Mouse (Mus musculus): ENCODE measurements around the gene Cdx2. TPM values are rescaled to one million over a fixed set of nuclear protein-coding genes. Genes with fewer than 3 reads are reported as not detected.

Gene Cdx2
- polyA plus RNA-seq, 1 experiment, result 0.70 TPM

GRCm38 (mm10) chr5:147351931-147352330 lies 44.9 kb upstream of the Cdx2 start:
- no peaks in the 10 kb centered on the region for H3K9me3 ChIP-seq (replicated peaks; ENCODE audit: control insufficient read depth, insufficient read depth, low read length, poor library complexity, severe bottlenecking)
- no peaks in the 10 kb centered on the region for H3K36me3 ChIP-seq (ENCODE audit: control insufficient read depth, insufficient read depth, low read length, poor library complexity, severe bottlenecking)
- no peak overlapping the region for H3K4me3 ChIP-seq (ENCODE audit: low read depth, low read length)
- TF ChIP-seq POLR2A (IDR thresholded peaks at IDR 0.05; ENCODE audit: insufficient read depth, low read length) (no peak), CTCF (IDR thresholded peaks at IDR 0.05; ENCODE audit: low read depth, low read length) (no peak), EP300 (IDR thresholded peaks at IDR 0.05; ENCODE audit: insufficient read depth, low read depth, low read length) (no peak)
- H3K27me3 ChIP-seq (ENCODE audit: control insufficient read depth, insufficient read depth, low read length, poor library complexity, severe bottlenecking), result no peaks in the 10 kb centered on the region
- H3K27ac ChIP-seq (ENCODE audit: insufficient read depth, low read length), result no peak overlapping the region
- no peaks in the 10 kb centered on the region for H3K4me1 ChIP-seq (ENCODE audit: control insufficient read depth, insufficient read depth, low read length)
- H3K9ac ChIP-seq (ENCODE audit: low read depth, poor library complexity, severe bottlenecking), result no peak overlapping the region

- Histone ChIP-seq H3K9ac (ENCODE audit: low read depth, poor library complexity, severe bottlenecking) (no peak overlapping the region), H3K4me1 (ENCODE audit: control insufficient read depth, insufficient read depth, low read length) (no peaks in the 10 kb centered on the region), H3K27ac (ENCODE audit: insufficient read depth, low read length) (no peak overlapping the region), H3K9me3 (replicated peaks; ENCODE audit: control insufficient read depth, insufficient read depth, low read length, poor library complexity, severe bottlenecking) (no peaks in the 10 kb centered on the region), H3K27me3 (ENCODE audit: control insufficient read depth, insufficient read depth, low read length, poor library complexity, severe bottlenecking) (no peaks in the 10 kb centered on the region), H3K36me3 (ENCODE audit: control insufficient read depth, insufficient read depth, low read length, poor library complexity, severe bottlenecking) (no peaks in the 10 kb centered on the region), H3K4me3 (ENCODE audit: low read depth, low read length) (no peak overlapping the region)
- TF ChIP-seq POLR2A (IDR thresholded peaks at IDR 0.05; ENCODE audit: insufficient read depth, low read length) (no peak), CTCF (IDR thresholded peaks at IDR 0.05; ENCODE audit: low read depth, low read length) (peak; percentile 55), EP300 (IDR thresholded peaks at IDR 0.05; ENCODE audit: insufficient read depth, low read depth, low read length) (no peak)
These were observed 38.9 kb upstream of the Cdx2 start for GRCm38 (mm10) chr5:147345981-147346380.

GRCm38 (mm10) chr5:147343904-147344303 lies 36.8 kb upstream of the Cdx2 start:
- Histone ChIP-seq H3K9me3 (replicated peaks; ENCODE audit: control insufficient read depth, insufficient read depth, low read length, poor library complexity, severe bottlenecking) (no peaks in the 10 kb centered on the region), H3K36me3 (ENCODE audit: control insufficient read depth, insufficient read depth, low read length, poor library complexity, severe bottlenecking) (no peaks in the 10 kb centered on the region), H3K27ac (ENCODE audit: insufficient read depth, low read length) (no peak overlapping the region), H3K4me3 (ENCODE audit: low read depth, low read length) (no peak overlapping the region), H3K9ac (ENCODE audit: low read depth, poor library complexity, severe bottlenecking) (no peak overlapping the region), H3K4me1 (ENCODE audit: control insufficient read depth, insufficient read depth, low read length) (no peaks in the 10 kb centered on the region), H3K27me3 (ENCODE audit: control insufficient read depth, insufficient read depth, low read length, poor library complexity, severe bottlenecking) (no peaks in the 10 kb centered on the region)
- TF ChIP-seq POLR2A (IDR thresholded peaks at IDR 0.05; ENCODE audit: insufficient read depth, low read length) (no peak), EP300 (IDR thresholded peaks at IDR 0.05; ENCODE audit: insufficient read depth, low read depth, low read length) (no peak), CTCF (IDR thresholded peaks at IDR 0.05; ENCODE audit: low read depth, low read length) (no peak)

GRCm38 (mm10) chr5:147342901-147343300 lies 35.8 kb upstream of the Cdx2 start:
- Histone ChIP-seq H3K9ac (ENCODE audit: low read depth, poor library complexity, severe bottlenecking) (no peak overlapping the region), H3K4me1 (ENCODE audit: control insufficient read depth, insufficient read depth, low read length) (peaks cover 4% of the 10 kb centered on the region), H3K36me3 (ENCODE audit: control insufficient read depth, insufficient read depth, low read length, poor library complexity, severe bottlenecking) (no peaks in the 10 kb centered on the region), H3K4me3 (ENCODE audit: low read depth, low read length) (no peak overlapping the region), H3K27me3 (ENCODE audit: control insufficient read depth, insufficient read depth, low read length, poor library complexity, severe bottlenecking) (no peaks in the 10 kb centered on the region), H3K9me3 (replicated peaks; ENCODE audit: control insufficient read depth, insufficient read depth, low read length, poor library complexity, severe bottlenecking) (no peaks in the 10 kb centered on the region), H3K27ac (ENCODE audit: insufficient read depth, low read length) (no peak overlapping the region)
- no peak for TF ChIP-seq POLR2A (IDR thresholded peaks at IDR 0.05; ENCODE audit: insufficient read depth, low read length)
- TF ChIP-seq EP300 (IDR thresholded peaks at IDR 0.05; ENCODE audit: insufficient read depth, low read depth, low read length), result no peak
- TF ChIP-seq CTCF (IDR thresholded peaks at IDR 0.05; ENCODE audit: low read depth, low read length), result no peak

- peaks cover 4% of the 10 kb centered on the region for H3K4me1 ChIP-seq (ENCODE audit: control insufficient read depth, insufficient read depth, low read length)
- no peak overlapping the region for H3K9ac ChIP-seq (ENCODE audit: low read depth, poor library complexity, severe bottlenecking)
- H3K4me3 ChIP-seq (ENCODE audit: low read depth, low read length), result no peak overlapping the region
- no peak overlapping the region for H3K27ac ChIP-seq (ENCODE audit: insufficient read depth, low read length)
- H3K9me3 ChIP-seq (replicated peaks; ENCODE audit: control insufficient read depth, insufficient read depth, low read length, poor library complexity, severe bottlenecking), result no peaks in the 10 kb centered on the region
- H3K36me3 ChIP-seq (ENCODE audit: control insufficient read depth, insufficient read depth, low read length, poor library complexity, severe bottlenecking), result no peaks in the 10 kb centered on the region
- TF ChIP-seq POLR2A (IDR thresholded peaks at IDR 0.05; ENCODE audit: insufficient read depth, low read length), result no peak
- TF ChIP-seq EP300 (IDR thresholded peaks at IDR 0.05; ENCODE audit: insufficient read depth, low read depth, low read length), result no peak
- no peak for TF ChIP-seq CTCF (IDR thresholded peaks at IDR 0.05; ENCODE audit: low read depth, low read length)
- H3K27me3 ChIP-seq (ENCODE audit: control insufficient read depth, insufficient read depth, low read length, poor library complexity, severe bottlenecking), result no peaks in the 10 kb centered on the region
These were observed 33.8 kb upstream of the Cdx2 start for GRCm38 (mm10) chr5:147340741-147341414.

- TF ChIP-seq CTCF (IDR thresholded peaks at IDR 0.05; ENCODE audit: low read depth, low read length) (no peak), EP300 (IDR thresholded peaks at IDR 0.05; ENCODE audit: insufficient read depth, low read depth, low read length) (no peak), POLR2A (IDR thresholded peaks at IDR 0.05; ENCODE audit: insufficient read depth, low read length) (no peak)
- H3K9ac ChIP-seq (ENCODE audit: low read depth, poor library complexity, severe bottlenecking), result no peak overlapping the region
- no peaks in the 10 kb centered on the region for H3K27me3 ChIP-seq (ENCODE audit: control insufficient read depth, insufficient read depth, low read length, poor library complexity, severe bottlenecking)
- H3K4me1 ChIP-seq (ENCODE audit: control insufficient read depth, insufficient read depth, low read length), result peaks cover 4% of the 10 kb centered on the region
- no peak overlapping the region for H3K4me3 ChIP-seq (ENCODE audit: low read depth, low read length)
- H3K9me3 ChIP-seq (replicated peaks; ENCODE audit: control insufficient read depth, insufficient read depth, low read length, poor library complexity, severe bottlenecking), result no peaks in the 10 kb centered on the region
- no peak overlapping the region for H3K27ac ChIP-seq (ENCODE audit: insufficient read depth, low read length)
- no peaks in the 10 kb centered on the region for H3K36me3 ChIP-seq (ENCODE audit: control insufficient read depth, insufficient read depth, low read length, poor library complexity, severe bottlenecking)
These were observed 32.5 kb upstream of the Cdx2 start for GRCm38 (mm10) chr5:147339560-147339959.
